Mouse (Mus musculus): ENCODE measurements around the gene Siah1a. TPM values are rescaled to one million over a fixed set of nuclear protein-coding genes. Genes with fewer than 3 reads are reported as not detected.

Gene Siah1a
- total RNA-seq, 2 experiments from 2014 or later, result 30.9 to 32.9 TPM

DNA sequence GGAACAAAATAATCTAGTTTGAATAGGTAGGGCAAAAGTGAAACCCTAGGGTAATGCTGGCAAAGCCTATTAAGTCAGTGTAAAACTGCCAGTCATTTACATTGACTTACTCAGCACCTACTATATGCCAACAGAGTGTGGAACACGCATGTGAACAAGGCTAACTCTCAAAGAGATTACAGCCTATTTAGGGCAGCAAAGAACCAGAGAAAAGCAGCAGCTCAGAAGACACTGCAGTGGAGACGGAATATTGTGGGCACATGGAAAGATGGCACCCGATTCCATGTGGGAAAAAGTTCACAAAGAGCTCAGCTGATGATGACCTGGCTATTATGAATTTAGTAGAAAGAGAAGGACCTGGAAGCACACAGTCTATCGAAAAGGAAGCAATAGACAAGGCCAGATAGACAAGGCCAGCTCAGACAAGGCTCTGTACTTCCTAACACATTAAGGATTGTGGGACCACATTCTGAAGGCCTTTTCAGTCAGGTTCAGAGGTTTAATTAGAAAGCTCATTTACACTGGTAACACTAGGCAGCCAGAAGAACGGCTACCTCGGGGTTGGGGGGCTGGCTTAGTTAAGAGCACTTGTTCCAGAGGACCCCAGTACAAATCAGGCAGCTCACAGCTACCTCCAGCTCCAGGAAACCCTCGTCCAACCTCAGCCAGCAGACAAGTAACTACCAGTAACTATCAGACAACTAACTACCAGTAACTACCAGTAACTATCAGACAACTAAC is 3.0 kb downstream of the Siah1a start:
- intact Hi-C loops (cut with DNase I), result no loop called here

DNA sequence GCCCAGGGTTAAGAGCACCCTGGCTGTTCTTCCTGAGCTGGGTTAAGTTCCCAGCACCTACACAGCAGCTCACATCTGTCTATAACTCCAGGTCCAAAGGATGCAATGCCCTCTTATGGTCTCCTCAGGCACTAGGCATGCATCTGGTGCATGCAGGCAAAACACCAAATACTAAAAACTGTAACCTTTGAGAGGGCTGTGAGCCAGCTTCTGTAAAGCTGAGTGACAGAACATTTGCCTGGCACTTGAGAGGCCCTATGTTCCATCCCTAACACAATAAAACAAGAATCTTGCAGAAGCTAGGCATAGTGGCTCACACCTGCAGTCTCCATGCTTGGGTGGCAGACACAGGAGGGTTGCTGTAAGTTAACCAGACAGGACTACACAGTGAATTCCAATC is 4.1 kb downstream of the Siah1a start:
- no peak for TF ChIP-seq CTCF (IDR thresholded peaks at IDR 0.05)
- DNase-seq (ENCODE audit: extremely low spot score in 1 of 2, low spot score in 2 of 2), result no peak
- no peak overlapping the region for H3K4me3 ChIP-seq
- no peak overlapping the region for H3K27ac ChIP-seq
- intact Hi-C loops (cut with DNase I), result no loop called here

More for the DNA sequence above, 3.0 kb downstream of the Siah1a start:
- Histone ChIP-seq H3K27ac (no peak overlapping the region), H3K4me3 (no peak overlapping the region)
- DNase-seq (ENCODE audit: extremely low spot score in 1 of 2, low spot score in 2 of 2), result no peak
- TF ChIP-seq CTCF (IDR thresholded peaks at IDR 0.05), result no peak

DNA sequence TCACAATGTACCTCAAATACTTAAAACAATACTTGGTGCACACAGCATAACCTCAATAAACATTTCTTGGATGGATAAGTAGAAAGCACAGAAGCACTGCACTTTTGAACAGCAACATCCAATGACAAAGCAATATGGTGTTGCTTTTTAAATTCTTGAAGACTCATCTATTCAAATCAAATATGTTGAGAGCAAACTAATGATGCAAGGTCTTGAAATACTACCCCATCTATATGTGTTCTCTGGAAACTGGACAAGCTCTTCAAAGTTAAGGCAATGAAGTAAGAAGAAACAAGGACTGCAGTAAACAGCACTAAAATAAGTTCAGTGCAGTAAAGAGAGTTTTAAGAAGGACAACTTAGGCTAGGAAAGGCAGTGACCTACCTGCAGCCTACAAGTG is 4.8 kb downstream of the Siah1a start:
- H3K27ac ChIP-seq, result no peak overlapping the region
- no peak for TF ChIP-seq CTCF (IDR thresholded peaks at IDR 0.05)
- H3K4me3 ChIP-seq, result no peak overlapping the region
- intact Hi-C loops (cut with DNase I), result no loop called here
- no peak for DNase-seq (ENCODE audit: extremely low spot score in 1 of 2, low spot score in 2 of 2)

DNA sequence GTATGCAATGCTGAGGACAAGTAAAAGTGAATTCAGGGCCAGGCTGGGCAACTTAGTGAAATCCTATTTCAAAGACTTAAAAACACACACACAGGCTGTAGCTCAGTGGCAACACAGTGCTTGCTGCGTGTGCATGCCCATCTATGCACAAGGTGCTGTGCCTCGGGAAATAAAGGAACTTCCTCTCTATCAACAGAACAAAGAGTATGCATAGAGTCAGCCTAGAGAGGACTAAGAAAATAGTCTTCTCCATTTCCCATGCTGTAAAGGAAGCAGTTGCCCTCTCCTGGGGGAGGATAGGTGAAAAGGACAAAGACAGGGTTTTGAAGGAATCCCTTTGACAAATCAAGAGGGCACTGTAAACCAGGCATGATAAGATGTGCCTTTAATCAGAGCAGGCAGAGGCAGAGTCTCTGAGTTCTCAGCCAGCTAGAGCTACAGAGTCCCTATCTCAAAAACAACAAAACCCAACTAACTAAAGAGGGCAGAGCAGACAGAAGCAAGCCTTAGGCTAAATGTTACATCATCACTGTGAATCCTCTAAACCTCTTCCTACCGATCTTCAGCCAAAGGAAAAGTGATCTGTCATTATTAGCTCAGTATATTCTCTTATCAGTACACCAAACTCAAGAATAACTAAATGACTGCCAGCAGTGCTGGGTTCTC is 10.2 kb downstream of the Siah1a start:
- intact Hi-C loops (cut with DNase I), result no loop called here
- no peak for TF ChIP-seq CTCF (IDR thresholded peaks at IDR 0.05)
- H3K27ac ChIP-seq, result no peak overlapping the region

DNA sequence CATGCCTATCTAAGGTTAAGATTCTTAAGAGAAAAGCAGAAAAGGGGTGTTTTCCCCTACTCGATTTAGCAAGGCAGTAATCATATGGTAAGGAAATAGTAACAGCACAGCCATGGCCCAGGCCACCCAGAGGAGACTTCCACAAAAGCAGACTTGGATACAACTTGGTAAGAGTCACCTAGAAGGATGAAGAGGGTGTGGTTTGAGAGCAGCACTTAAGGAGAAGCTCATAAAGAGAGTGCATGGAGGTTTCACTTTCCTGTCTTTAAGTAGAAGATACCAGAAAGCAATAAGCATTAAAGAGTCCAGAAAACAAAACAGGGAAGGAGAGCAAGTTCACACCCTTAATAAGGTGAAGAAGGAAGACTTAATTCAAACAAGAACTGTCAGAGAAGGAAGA is 10.8 kb downstream of the Siah1a start:
- intact Hi-C loops (cut with DNase I), result no loop called here

More for the DNA sequence above, 10.2 kb downstream of the Siah1a start:
- no peak overlapping the region for H3K4me3 ChIP-seq
- no peak for DNase-seq (ENCODE audit: extremely low spot score in 1 of 2, low spot score in 2 of 2)

DNA sequence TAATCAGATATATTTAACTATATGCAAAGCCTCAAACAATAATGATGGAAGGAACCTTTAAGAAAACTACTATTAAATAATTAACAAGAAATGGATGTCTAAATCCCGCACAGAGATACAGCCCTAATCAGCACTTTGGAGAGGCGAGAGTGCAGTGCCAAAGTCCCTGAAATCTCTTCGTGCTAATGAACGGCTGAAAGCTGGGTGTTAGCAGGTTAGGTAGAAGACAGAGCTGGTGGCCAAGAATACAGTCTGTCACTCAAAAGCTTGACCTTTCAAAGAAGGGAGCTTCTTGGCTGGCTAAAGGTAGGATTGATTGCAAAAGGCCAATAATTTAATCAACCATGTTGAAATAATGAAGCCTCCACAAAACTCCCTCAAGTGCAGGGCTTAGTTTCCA is 11.6 kb downstream of the Siah1a start:
- intact Hi-C loops (cut with DNase I), result no loop called here
- no peak for DNase-seq (ENCODE audit: extremely low spot score in 1 of 2, low spot score in 2 of 2)

More for the DNA sequence above, 10.8 kb downstream of the Siah1a start:
- H3K4me3 ChIP-seq, result no peak overlapping the region
- H3K27ac ChIP-seq, result no peak overlapping the region
- DNase-seq (ENCODE audit: extremely low spot score in 1 of 2, low spot score in 2 of 2), result no peak
- TF ChIP-seq CTCF (IDR thresholded peaks at IDR 0.05), result no peak

DNA sequence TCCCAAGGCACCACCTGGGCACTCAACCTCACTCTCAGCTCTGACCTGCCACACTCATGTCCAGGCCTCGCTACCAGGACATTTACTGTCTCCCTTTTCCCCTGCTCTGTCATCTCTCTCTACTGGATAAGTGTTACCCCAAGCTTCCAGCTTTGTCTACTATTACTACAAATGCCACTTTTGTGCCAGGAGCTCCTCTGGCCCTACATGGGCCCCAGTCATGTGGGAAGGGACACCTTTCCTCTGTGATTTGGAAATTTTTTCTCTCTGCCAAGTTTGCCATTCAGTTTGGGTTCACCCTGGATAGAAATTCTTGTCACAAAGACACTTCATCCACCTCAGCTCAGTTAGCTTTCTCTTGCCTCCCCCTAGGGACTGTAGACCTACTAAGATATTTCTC is 14.9 kb downstream of the Siah1a start:
- Histone ChIP-seq H3K4me3 (no peak overlapping the region), H3K27ac (peak overlapping the region; percentile 44; the same call in 1 of the 2 replicates)
- intact Hi-C loops (cut with DNase I), result no loop called here
- no peak for TF ChIP-seq CTCF (IDR thresholded peaks at IDR 0.05)
- DNase-seq (ENCODE audit: extremely low spot score in 1 of 2, low spot score in 2 of 2), result no peak

More for the DNA sequence above, 11.6 kb downstream of the Siah1a start:
- TF ChIP-seq CTCF (IDR thresholded peaks at IDR 0.05), result no peak
- Histone ChIP-seq H3K27ac (no peak overlapping the region), H3K4me3 (no peak overlapping the region)

DNA sequence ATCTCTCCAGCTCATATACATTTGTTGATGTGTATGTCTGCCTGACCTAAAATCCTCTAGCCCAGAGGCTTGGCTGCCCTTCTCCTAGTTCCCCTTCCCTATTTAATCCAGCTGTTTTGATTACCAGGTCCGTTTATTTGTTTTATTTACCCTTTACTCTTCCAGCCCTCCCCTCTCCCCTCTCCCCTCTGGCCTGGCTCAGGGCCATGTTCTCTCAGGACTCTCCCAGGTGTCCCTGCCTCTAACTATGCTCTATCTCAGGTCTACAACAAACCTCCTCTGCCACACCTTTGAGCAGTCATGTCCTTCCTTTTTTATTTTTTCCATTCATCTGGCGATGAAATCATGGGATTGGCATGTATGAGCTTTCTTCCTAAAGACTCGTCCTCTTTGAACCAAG is 15.4 kb downstream of the Siah1a start:
- intact Hi-C loops (cut with DNase I), result no loop called here
- no peak overlapping the region for H3K4me3 ChIP-seq
- no peak for DNase-seq (ENCODE audit: extremely low spot score in 1 of 2, low spot score in 2 of 2)
- no peak for TF ChIP-seq CTCF (IDR thresholded peaks at IDR 0.05)
- H3K27ac ChIP-seq, result peak overlapping the region; percentile 44

DNA sequence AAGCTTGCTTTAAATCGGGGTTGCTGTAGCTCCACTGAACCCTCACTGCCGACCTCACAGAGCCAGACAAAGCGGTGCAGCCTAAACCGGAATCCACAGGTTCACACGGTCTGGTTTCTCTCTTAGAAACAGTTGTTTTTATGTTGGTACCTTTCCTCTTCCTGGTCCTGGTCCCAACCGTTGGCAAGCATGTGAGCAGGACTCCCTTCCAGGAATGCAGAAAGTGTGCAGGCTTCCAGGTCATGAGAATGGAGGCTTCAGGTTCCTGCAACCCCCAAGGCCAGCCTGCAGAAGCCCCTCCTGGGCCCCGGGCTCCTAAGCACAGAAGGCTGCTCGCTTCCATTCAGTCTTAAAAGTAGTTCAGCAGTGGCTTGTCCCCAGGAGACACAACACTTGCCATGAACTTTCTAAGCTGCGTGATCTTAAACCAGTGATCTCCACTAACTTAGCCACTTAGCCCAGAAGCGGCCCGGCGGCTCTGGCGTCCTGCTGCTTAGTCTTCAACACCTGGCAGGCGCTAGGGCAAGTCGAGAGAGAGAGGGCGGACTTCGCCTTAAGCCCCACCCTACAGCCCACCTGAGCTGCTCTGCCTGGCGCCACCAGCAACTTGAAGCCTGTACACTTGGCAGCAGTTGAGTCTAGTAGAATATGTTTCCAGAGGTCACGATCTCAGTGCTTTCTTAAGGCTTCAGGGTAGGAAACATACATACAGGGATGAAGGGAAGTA is 17.3 kb downstream of the Siah1a start:
- no peak for TF ChIP-seq CTCF (IDR thresholded peaks at IDR 0.05)
- peak overlapping the region; percentile 32; the same call in 1 of the 2 replicates for H3K27ac ChIP-seq
- DNase-seq (ENCODE audit: extremely low spot score in 1 of 2, low spot score in 2 of 2), result no peak
- no peak overlapping the region for H3K4me3 ChIP-seq
- intact Hi-C loops (cut with DNase I), result no loop called here

DNA sequence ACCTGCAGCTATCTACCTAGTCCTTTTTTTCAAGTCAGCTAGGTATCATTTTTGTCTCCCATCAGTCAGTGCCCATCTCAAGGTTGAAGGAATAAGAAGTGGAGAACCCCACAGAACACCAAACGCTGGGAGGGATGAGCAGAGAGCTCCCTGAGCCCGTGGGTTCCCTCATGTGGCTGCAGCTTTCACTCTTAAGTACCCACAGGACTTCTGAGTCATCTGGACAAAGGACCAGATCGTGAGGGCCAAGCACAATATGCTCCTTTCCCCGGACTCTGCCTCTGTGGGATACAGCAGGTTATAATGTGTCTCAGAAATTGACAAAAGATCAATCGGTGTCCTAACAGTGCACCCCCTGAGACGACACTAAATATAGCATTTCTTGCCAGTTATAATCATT is 18.8 kb downstream of the Siah1a start:
- DNase-seq (ENCODE audit: extremely low spot score in 1 of 2, low spot score in 2 of 2), result no peak
- no peak for TF ChIP-seq CTCF (IDR thresholded peaks at IDR 0.05)
- intact Hi-C loops (cut with DNase I), result no loop called here
- H3K27ac ChIP-seq, result no peak overlapping the region; the same call in 1 of the 2 replicates
- H3K4me3 ChIP-seq, result no peak overlapping the region

DNA sequence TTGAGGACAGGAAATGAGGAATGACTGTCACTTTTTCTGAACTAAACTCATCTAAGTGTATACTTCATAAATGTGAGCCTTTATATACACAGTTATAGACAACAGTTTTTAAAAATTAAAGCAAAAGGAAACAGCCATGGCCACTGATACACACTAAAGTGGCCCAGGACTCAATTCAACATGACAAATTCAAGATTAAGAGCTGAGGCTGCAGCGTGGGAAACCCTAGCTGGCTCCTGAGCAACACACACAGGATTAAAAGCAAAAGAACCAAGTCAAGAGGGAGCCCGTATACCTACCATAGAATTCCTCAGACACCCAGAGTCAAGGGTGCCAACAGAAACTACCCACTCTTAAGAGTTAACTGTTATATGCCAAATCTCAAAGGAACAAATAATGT is 24.2 kb downstream of the Siah1a start:
- no peak for DNase-seq (ENCODE audit: extremely low spot score in 1 of 2, low spot score in 2 of 2)
- H3K27ac ChIP-seq, result no peak overlapping the region
- TF ChIP-seq CTCF (IDR thresholded peaks at IDR 0.05), result no peak
- H3K4me3 ChIP-seq, result no peak overlapping the region
- intact Hi-C loops (cut with DNase I), result no loop called here
